Mouse (Mus musculus) R1 (cell line): Measurements from ENCODE around the gene Haus4.

Experiments used
- DNase-seq: peaks from one replicate; pipeline ENCODE4 v3.0.0-alpha.2; 2018; ENCODE audit warnings: low read depth, low spot score

Haus4 gene

GRCm38 (mm10) chr14:54553975-54554769 lies at the start of gene Haus4:
TSS of gene Haus4 (minus strand) at chr14:54554616.
- DNase-seq, result peak; percentile 95

- DNase-seq, result peak; percentile 27
Measured at GRCm38 (mm10) chr14:54603686-54604085, 49.3 kb upstream of the Haus4 start.

GRCm38 (mm10) chr14:54603038-54603654 lies 48.7 kb upstream of the Haus4 start:
- DNase-seq, result peak; percentile 99

GRCm38 (mm10) chr14:54602613-54603012 lies 48.2 kb upstream of the Haus4 start:
- no peak for DNase-seq

- no peak for DNase-seq
Measured at GRCm38 (mm10) chr14:54601601-54602000, 47.2 kb upstream of the Haus4 start.

- DNase-seq, result peak; percentile 82
Measured at GRCm38 (mm10) chr14:54597084-54597483, 42.7 kb upstream of the Haus4 start.

GRCm38 (mm10) chr14:54594631-54595414 lies 40.4 kb upstream of the Haus4 start:
- no peak for DNase-seq

- peak; percentile 65 for DNase-seq
Measured at GRCm38 (mm10) chr14:54594055-54594454, 39.6 kb upstream of the Haus4 start.

- no peak for DNase-seq
Measured at GRCm38 (mm10) chr14:54592319-54592934, 38.0 kb upstream of the Haus4 start.

- DNase-seq, result no peak
Measured at GRCm38 (mm10) chr14:54591056-54591455, 36.6 kb upstream of the Haus4 start.

GRCm38 (mm10) chr14:54583681-54584338 lies 29.4 kb upstream of the Haus4 start:
- peak; percentile 79 for DNase-seq

- DNase-seq, result no peak
Measured at GRCm38 (mm10) chr14:54582536-54582935, 28.1 kb upstream of the Haus4 start.

- DNase-seq, result no peak
Measured at GRCm38 (mm10) chr14:54579638-54580037, 25.2 kb upstream of the Haus4 start.

GRCm38 (mm10) chr14:54578063-54578462 lies 23.6 kb upstream of the Haus4 start:
- DNase-seq, result peak; percentile 87

GRCm38 (mm10) chr14:54577089-54577982 lies 22.9 kb upstream of the Haus4 start, which contains the start of gene Ajuba:
TSS of gene Ajuba (minus strand) at chr14:54577558.
- DNase-seq, result peak; percentile 98

GRCm38 (mm10) chr14:54576241-54577088 lies 22.0 kb upstream of the Haus4 start:
- no peak for DNase-seq

- DNase-seq, result peak; percentile 97
Measured at GRCm38 (mm10) chr14:54575631-54576030, 21.2 kb upstream of the Haus4 start.

GRCm38 (mm10) chr14:54575031-54575430 lies 20.6 kb upstream of the Haus4 start:
- no peak for DNase-seq

- peak; percentile 61 for DNase-seq
Measured at GRCm38 (mm10) chr14:54574253-54574652, 19.8 kb upstream of the Haus4 start.
